11 mouse cellular contexts compared by ENCODE assay signal in the genomic region with DNA sequence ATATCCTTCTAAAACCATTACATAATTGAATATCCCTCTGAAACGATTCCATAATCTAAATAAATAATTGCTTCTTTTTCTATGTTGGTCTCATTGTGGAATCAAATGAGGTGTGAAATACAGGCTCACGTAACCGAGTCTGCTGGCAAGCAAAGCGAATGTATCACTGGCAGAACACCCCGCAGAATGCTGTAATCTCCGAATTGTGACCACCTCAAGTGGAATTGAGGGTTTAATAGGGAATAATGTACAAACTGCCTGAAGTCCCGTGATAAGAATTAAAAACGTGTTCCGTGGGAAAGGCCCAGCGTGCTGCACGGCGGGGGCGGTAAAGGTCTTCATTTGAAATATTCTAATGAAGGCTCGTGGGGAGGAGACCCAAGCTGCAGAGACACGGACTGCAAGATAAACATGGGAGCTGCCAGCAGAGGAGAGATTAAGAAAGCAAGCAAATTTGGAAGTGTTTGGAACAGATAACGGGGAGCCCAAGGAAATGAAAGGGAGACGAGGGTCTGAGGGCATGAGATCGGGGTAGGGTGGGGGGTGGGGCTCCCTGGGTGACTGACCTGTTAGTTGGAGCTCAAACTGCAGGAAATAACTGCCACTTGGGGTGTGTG.
A peak's percentile ranks its signal among the peaks of the same experiment; 100 is the strongest.
DNase-seq lines count a peak whose midpoint lies in the region; ATAC-seq lines count a peak whose summit lies in the region.
"Had no signal": no experiment of that assay in that cellular context is flagged by ENCODE, and none has a peak within 500 bp of the region (broad histone marks: within the 10 kb centered on the region; RNA-seq: fewer than 3 reads in every experiment).

No protein-coding gene starts in this region.

- no peaks in the 10 kb centered on the region for H3K36me3 ChIP-seq in heart, embryonic 11.5 days (ENCODE audit: control insufficient read depth, insufficient read depth, low read length)
- no peaks in the 10 kb centered on the region for H3K36me3 ChIP-seq in midbrain, embryonic 11.5 days (ENCODE audit: control insufficient read depth, insufficient read depth, low read length)
- no peaks in the 10 kb centered on the region for H3K36me3 ChIP-seq in midbrain, embryonic 10.5 days
- H3K36me3 ChIP-seq in forebrain, embryonic 16.5 days (ENCODE audit: control insufficient read depth, insufficient read depth), result no peaks in the 10 kb centered on the region
- H3K36me3 ChIP-seq in midbrain, embryonic 16.5 days (ENCODE audit: control insufficient read depth, insufficient read depth, low read length), result no peaks in the 10 kb centered on the region
- H3K36me3 ChIP-seq: limb, embryonic 13.5 days had no signal

- H3K27me3 ChIP-seq in heart, embryonic 11.5 days (ENCODE audit: control insufficient read depth, insufficient read depth, low read length), result no peaks in the 10 kb centered on the region
- no peaks in the 10 kb centered on the region for H3K27me3 ChIP-seq in midbrain, embryonic 11.5 days (ENCODE audit: control insufficient read depth, insufficient read depth, low read length)
- H3K27me3 ChIP-seq in midbrain, embryonic 10.5 days (ENCODE audit: low read depth, poor library complexity, severe bottlenecking), result no peaks in the 10 kb centered on the region
- no peaks in the 10 kb centered on the region for H3K27me3 ChIP-seq in forebrain, embryonic 16.5 days (replicated peaks; ENCODE audit: control insufficient read depth, insufficient read depth, low read length)
- H3K27me3 ChIP-seq in midbrain, embryonic 16.5 days (ENCODE audit: control insufficient read depth, insufficient read depth, low read depth, low read length), result no peaks in the 10 kb centered on the region
- H3K27me3 ChIP-seq: limb, embryonic 13.5 days had no signal

- peak; percentile 73 for ATAC-seq in heart, embryonic 11.5 days (replicated peaks; ENCODE audit: insufficient number of reproducible peaks, low FRiP score, low TSS enrichment)
- peak; percentile 24; the same call in 1 of the 2 replicates for ATAC-seq in midbrain, embryonic 11.5 days (ENCODE audit: low FRiP score)
- peak; percentile 77 for ATAC-seq in forebrain, embryonic 16.5 days
- peak; percentile 54; the same call in 1 of the 2 replicates for ATAC-seq in midbrain, embryonic 16.5 days

- 44% methylated on average over 18 of the region's 18 CpGs for WGBS in heart, embryonic 11.5 days (ENCODE audit: insufficient replicate concordance)
- WGBS in midbrain, embryonic 11.5 days, result 66% methylated on average over 18 of the region's 18 CpGs
- WGBS in midbrain, embryonic 10.5 days, result 72% methylated on average over 18 of the region's 18 CpGs
- WGBS in forebrain, embryonic 16.5 days, result 20% methylated on average over 18 of the region's 18 CpGs
- WGBS in midbrain, embryonic 16.5 days, result 37% methylated on average over 18 of the region's 18 CpGs

- no peak overlapping the region for H3K9ac ChIP-seq in heart, embryonic 11.5 days (ENCODE audit: low read depth, low read length)
- H3K9ac ChIP-seq in midbrain, embryonic 11.5 days (ENCODE audit: low read length), result no peak overlapping the region
- H3K9ac ChIP-seq in forebrain, embryonic 16.5 days (replicated peaks; ENCODE audit: low read depth, low read length), result peak overlapping the region; percentile 27; the same call in 1 of the 2 replicates
- no peak overlapping the region for H3K9ac ChIP-seq in midbrain, embryonic 16.5 days (ENCODE audit: low read depth, low read length)
- H3K9ac ChIP-seq: limb, embryonic 13.5 days had no signal

- DNase-seq in heart, postnatal 4 days, result no peak
- DNase-seq in midbrain, embryonic 11.5 days (ENCODE audit: low spot score, missing footprints), result no peak
- DNase-seq in midbrain, embryonic 10.5 days (ENCODE audit: low spot score), result no peak
- no peak for DNase-seq in spleen, adult 18-20 months
- no peak for DNase-seq in urinary bladder, postnatal 10 days (ENCODE audit: low spot score)
- DNase-seq: gastrocnemius, postnatal 36 days; lung, postnatal 36 days had no signal

- no peaks in the 10 kb centered on the region; the same call in 1 of the 2 replicates for H3K9me3 ChIP-seq in heart, embryonic 11.5 days (replicated peaks; ENCODE audit: control insufficient read depth, low read length)
- H3K9me3 ChIP-seq in midbrain, embryonic 11.5 days (ENCODE audit: control insufficient read depth, low read length), result no peaks in the 10 kb centered on the region
- peaks cover 7% of the 10 kb centered on the region; the same call in 1 of the 2 replicates for H3K9me3 ChIP-seq in midbrain, embryonic 10.5 days (replicated peaks)
- H3K9me3 ChIP-seq in forebrain, embryonic 16.5 days (ENCODE audit: control insufficient read depth, low read length), result peaks cover 4% of the 10 kb centered on the region
- H3K9me3 ChIP-seq in midbrain, embryonic 16.5 days (replicated peaks; ENCODE audit: control insufficient read depth, low read length, poor library complexity, severe bottlenecking), result peaks cover 4% of the 10 kb centered on the region

- H3K27ac ChIP-seq in heart, embryonic 11.5 days (ENCODE audit: low read depth, low read length), result peak overlapping the region; percentile 17; the same call in 1 of the 2 replicates
- H3K27ac ChIP-seq in midbrain, embryonic 11.5 days (ENCODE audit: low read depth, low read length), result no peak overlapping the region
- no peak overlapping the region for H3K27ac ChIP-seq in midbrain, embryonic 10.5 days (replicated peaks)
- peak overlapping the region; percentile 66 for H3K27ac ChIP-seq in forebrain, embryonic 16.5 days (ENCODE audit: low read length)
- peak overlapping the region; percentile 56; the same call in 1 of the 2 replicates for H3K27ac ChIP-seq in midbrain, embryonic 16.5 days (ENCODE audit: low read length)
- H3K27ac ChIP-seq: limb, embryonic 13.5 days had no signal

- H3K4me1 ChIP-seq in heart, embryonic 11.5 days (ENCODE audit: control insufficient read depth, insufficient read depth, low read length), result no peaks in the 10 kb centered on the region
- no peaks in the 10 kb centered on the region for H3K4me1 ChIP-seq in midbrain, embryonic 11.5 days (ENCODE audit: control insufficient read depth, insufficient read depth, low read length)
- no peaks in the 10 kb centered on the region; the same call in 1 of the 2 replicates for H3K4me1 ChIP-seq in midbrain, embryonic 10.5 days
- peaks cover 3% of the 10 kb centered on the region; the same call in 1 of the 2 replicates for H3K4me1 ChIP-seq in forebrain, embryonic 16.5 days (replicated peaks; ENCODE audit: control insufficient read depth, insufficient read depth, low read length)
- H3K4me1 ChIP-seq in midbrain, embryonic 16.5 days (ENCODE audit: control insufficient read depth, insufficient read depth, low read length), result peaks cover 6% of the 10 kb centered on the region; the same call in 1 of the 2 replicates
- H3K4me1 ChIP-seq: limb, embryonic 13.5 days had no signal

- no peak overlapping the region for H3K4me3 ChIP-seq in heart, embryonic 11.5 days (ENCODE audit: low read depth, low read length)
- no peak overlapping the region for H3K4me3 ChIP-seq in midbrain, embryonic 11.5 days (ENCODE audit: low read depth, low read length)
- no peak overlapping the region for H3K4me3 ChIP-seq in midbrain, embryonic 10.5 days
- peak overlapping the region; percentile 14; the same call in 1 of the 2 replicates for H3K4me3 ChIP-seq in forebrain, embryonic 16.5 days (replicated peaks; ENCODE audit: low read length)
- no peak overlapping the region for H3K4me3 ChIP-seq in midbrain, embryonic 16.5 days (ENCODE audit: low read depth, low read length)
- H3K4me3 ChIP-seq: limb, embryonic 13.5 days had no signal

- peak overlapping the region; percentile 22 for H3K4me2 ChIP-seq in heart, embryonic 11.5 days
- H3K4me2 ChIP-seq in midbrain, embryonic 11.5 days, result no peak overlapping the region
- H3K4me2 ChIP-seq in forebrain, embryonic 16.5 days (ENCODE audit: low read length), result peak overlapping the region; percentile 43
- H3K4me2 ChIP-seq in midbrain, embryonic 16.5 days (ENCODE audit: low read length), result peak overlapping the region; percentile 31
- H3K4me2 ChIP-seq: limb, embryonic 13.5 days had no signal

Comparison
In these comparisons a context has a peak if more than half of its experiments do, and no peak if none do; other contexts are left out.
1. H3K27ac ChIP-seq: peak in heart, embryonic 11.5 days (single experiment), forebrain, embryonic 16.5 days (single experiment) and midbrain, embryonic 16.5 days (single experiment); none in midbrain, embryonic 11.5 days (single experiment) and midbrain, embryonic 10.5 days (single experiment).
2. ATAC-seq: peak in every context shown above with its lines; median percentile 77 in forebrain, embryonic 16.5 days; 73 in heart, embryonic 11.5 days; 54 in midbrain, embryonic 16.5 days; 24 in midbrain, embryonic 11.5 days.